Mouse (Mus musculus): ENCODE measurements at regions not wholly inside any gene's neighbourhood (a gene's known extent, or its start where the extent isn't known, plus 50 kb on each side); places are given as distances from the start of the nearest gene placed in this dataset.
A peak's percentile ranks its signal among the peaks of the same experiment; 100 is the strongest.

DNA sequence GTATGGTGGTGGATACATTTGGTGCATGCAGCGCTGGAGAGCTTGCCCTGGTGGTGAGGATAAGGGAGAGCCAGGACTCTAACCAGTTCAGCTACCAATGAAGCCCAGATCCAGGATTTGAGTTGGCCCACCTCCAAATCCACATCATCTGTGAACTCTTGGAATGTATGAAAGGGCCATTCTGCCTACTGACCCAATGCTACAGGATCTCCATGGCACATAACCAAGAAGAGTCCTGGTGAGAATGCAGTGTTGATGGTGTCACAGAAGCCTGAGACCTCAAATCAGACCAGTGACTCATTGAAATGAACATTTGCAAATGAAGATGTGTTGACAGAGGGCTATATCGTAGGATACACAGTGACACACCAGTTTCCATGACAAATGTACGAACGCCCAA is 121.0 kb upstream of the Slitrk5 start:
- WGBS, result 88% methylated on average over 4 of the region's 4 CpGs
- ATAC-seq, result no peak
- no peaks in the 10 kb centered on the region for H3K4me1 ChIP-seq (replicated peaks; ENCODE audit: control insufficient read depth, insufficient read depth, low read length)
- H3K9me3 ChIP-seq (ENCODE audit: control insufficient read depth, low read length), result no peaks in the 10 kb centered on the region
- H3K4me2 ChIP-seq (ENCODE audit: low read length), result no peak overlapping the region
- H3K4me3 ChIP-seq (replicated peaks; ENCODE audit: low read length), result no peak overlapping the region
- H3K27ac ChIP-seq (ENCODE audit: low read length), result no peak overlapping the region
- no peaks in the 10 kb centered on the region for H3K36me3 ChIP-seq (ENCODE audit: control insufficient read depth, insufficient read depth)
- no peaks in the 10 kb centered on the region for H3K27me3 ChIP-seq (replicated peaks; ENCODE audit: control insufficient read depth, insufficient read depth, low read length)
- H3K9ac ChIP-seq (replicated peaks; ENCODE audit: low read depth, low read length), result no peak overlapping the region

DNA sequence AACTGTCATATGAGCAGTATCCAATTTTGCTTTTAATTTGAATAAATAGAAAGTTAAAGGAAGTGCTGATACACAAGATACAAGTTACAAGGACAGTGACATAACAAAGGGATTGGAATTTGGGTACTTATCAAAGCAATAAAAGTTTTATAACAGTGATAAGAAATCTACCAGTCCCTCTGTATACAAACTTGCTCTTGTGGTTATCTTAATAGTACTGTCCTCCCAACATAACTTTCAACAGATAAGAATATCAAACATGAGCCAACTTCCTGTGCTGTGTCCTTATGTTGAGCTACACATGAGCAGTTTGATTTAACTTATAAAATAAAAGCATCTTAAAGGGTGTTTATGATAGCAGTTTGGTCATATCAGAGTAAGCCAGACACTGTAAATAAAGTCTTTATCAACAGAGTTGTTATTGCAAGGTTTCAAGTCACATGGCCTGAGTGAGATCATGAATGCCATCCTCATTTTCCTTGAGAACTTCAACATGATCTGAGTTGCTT is 105.5 kb upstream of the Slitrk5 start:
- H3K27me3 ChIP-seq (replicated peaks; ENCODE audit: control insufficient read depth, insufficient read depth, low read length), result no peaks in the 10 kb centered on the region
- H3K4me2 ChIP-seq (ENCODE audit: low read length), result no peak overlapping the region
- H3K36me3 ChIP-seq (ENCODE audit: control insufficient read depth, insufficient read depth), result no peaks in the 10 kb centered on the region
- H3K9me3 ChIP-seq (ENCODE audit: control insufficient read depth, low read length), result no peaks in the 10 kb centered on the region
- no peaks in the 10 kb centered on the region for H3K4me1 ChIP-seq (replicated peaks; ENCODE audit: control insufficient read depth, insufficient read depth, low read length)
- no peak for ATAC-seq
- H3K4me3 ChIP-seq (replicated peaks; ENCODE audit: low read length), result no peak overlapping the region
- H3K9ac ChIP-seq (replicated peaks; ENCODE audit: low read depth, low read length), result no peak overlapping the region
- no peak overlapping the region for H3K27ac ChIP-seq (ENCODE audit: low read length)

DNA sequence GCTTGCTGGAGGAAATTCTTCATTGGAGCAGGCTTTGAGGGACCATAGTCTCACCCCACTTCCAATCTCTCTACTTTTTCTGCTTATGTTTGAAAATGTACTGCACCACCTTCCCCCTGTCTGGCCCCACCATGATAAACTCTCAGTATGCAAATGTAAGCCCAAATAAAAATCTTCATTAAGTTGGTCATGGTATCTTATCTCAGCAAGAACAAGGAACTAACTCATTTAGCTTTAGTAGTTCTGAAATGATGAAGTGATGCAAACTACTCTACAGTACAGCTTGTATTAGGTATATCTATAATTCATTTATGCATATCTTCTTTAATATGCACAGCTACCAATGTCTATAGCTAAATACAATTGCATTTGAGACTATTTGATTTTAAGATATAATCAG is 97.4 kb upstream of the Slitrk5 start:
- Histone ChIP-seq H3K36me3 (ENCODE audit: control insufficient read depth, insufficient read depth) (no peaks in the 10 kb centered on the region), H3K9ac (replicated peaks; ENCODE audit: low read depth, low read length) (no peak overlapping the region), H3K4me1 (replicated peaks; ENCODE audit: control insufficient read depth, insufficient read depth, low read length) (no peaks in the 10 kb centered on the region), H3K27ac (ENCODE audit: low read length) (no peak overlapping the region), H3K27me3 (replicated peaks; ENCODE audit: control insufficient read depth, insufficient read depth, low read length) (no peaks in the 10 kb centered on the region), H3K9me3 (ENCODE audit: control insufficient read depth, low read length) (no peaks in the 10 kb centered on the region), H3K4me3 (replicated peaks; ENCODE audit: low read length) (no peak overlapping the region), H3K4me2 (ENCODE audit: low read length) (no peak overlapping the region)
- ATAC-seq, result no peak

- Histone ChIP-seq H3K27ac (ENCODE audit: low read length) (no peak overlapping the region), H3K4me1 (replicated peaks; ENCODE audit: control insufficient read depth, insufficient read depth, low read length) (no peaks in the 10 kb centered on the region), H3K9ac (replicated peaks; ENCODE audit: low read depth, low read length) (no peak overlapping the region), H3K9me3 (ENCODE audit: control insufficient read depth, low read length) (no peaks in the 10 kb centered on the region), H3K36me3 (ENCODE audit: control insufficient read depth, insufficient read depth) (no peaks in the 10 kb centered on the region), H3K4me2 (ENCODE audit: low read length) (no peak overlapping the region), H3K27me3 (replicated peaks; ENCODE audit: control insufficient read depth, insufficient read depth, low read length) (no peaks in the 10 kb centered on the region), H3K4me3 (replicated peaks; ENCODE audit: low read length) (no peak overlapping the region)
- WGBS, result 75% methylated on average over 6 of the region's 6 CpGs
- 0 out of 2 replicates have a peak, but pooled peaks have one; percentile 31 for ATAC-seq
Observed at GRCm38 (mm10) chr14:111583076-111583475, 91.8 kb upstream of the Slitrk5 start.

- H3K9me3 ChIP-seq (ENCODE audit: control insufficient read depth, low read length), result no peaks in the 10 kb centered on the region
- no peak for ATAC-seq
- no peaks in the 10 kb centered on the region for H3K36me3 ChIP-seq (ENCODE audit: control insufficient read depth, insufficient read depth)
- H3K4me1 ChIP-seq (replicated peaks; ENCODE audit: control insufficient read depth, insufficient read depth, low read length), result no peaks in the 10 kb centered on the region
- H3K9ac ChIP-seq (replicated peaks; ENCODE audit: low read depth, low read length), result no peak overlapping the region
- WGBS, result 27% methylated on average over 1 of the region's 1 CpGs
- no peaks in the 10 kb centered on the region for H3K27me3 ChIP-seq (replicated peaks; ENCODE audit: control insufficient read depth, insufficient read depth, low read length)
- H3K4me3 ChIP-seq (replicated peaks; ENCODE audit: low read length), result no peak overlapping the region
- H3K27ac ChIP-seq (ENCODE audit: low read length), result no peak overlapping the region
- H3K4me2 ChIP-seq (ENCODE audit: low read length), result no peak overlapping the region
Observed at GRCm38 (mm10) chr14:111616824-111617223, 58.1 kb upstream of the Slitrk5 start.

DNA sequence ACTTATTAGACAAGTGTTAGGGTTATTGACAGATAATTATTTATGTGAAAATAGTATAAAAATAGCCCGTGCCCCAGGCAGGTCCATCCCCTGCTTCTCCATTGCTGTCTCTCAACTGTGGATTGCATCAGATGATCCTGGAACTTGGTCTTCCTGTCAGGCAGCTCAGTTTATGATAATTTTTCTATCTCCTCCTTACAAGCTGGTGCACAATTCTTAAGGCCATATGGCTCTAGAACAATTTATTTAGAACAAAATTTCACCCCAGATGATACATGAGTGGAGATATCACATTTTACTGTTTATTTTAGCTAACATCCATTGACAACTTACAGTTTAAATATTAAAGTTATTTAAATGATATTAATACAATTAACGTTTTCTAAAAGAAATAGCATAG is 54.1 kb upstream of the Slitrk5 start:
- H3K4me3 ChIP-seq (replicated peaks; ENCODE audit: low read length), result no peak overlapping the region
- H3K27ac ChIP-seq (ENCODE audit: low read length), result no peak overlapping the region
- ATAC-seq, result no peak
- no peaks in the 10 kb centered on the region for H3K36me3 ChIP-seq (ENCODE audit: control insufficient read depth, insufficient read depth)
- no peak overlapping the region for H3K9ac ChIP-seq (replicated peaks; ENCODE audit: low read depth, low read length)
- H3K4me1 ChIP-seq (replicated peaks; ENCODE audit: control insufficient read depth, insufficient read depth, low read length), result no peaks in the 10 kb centered on the region
- H3K9me3 ChIP-seq (ENCODE audit: control insufficient read depth, low read length), result no peaks in the 10 kb centered on the region
- H3K4me2 ChIP-seq (ENCODE audit: low read length), result no peak overlapping the region
- no peaks in the 10 kb centered on the region for H3K27me3 ChIP-seq (replicated peaks; ENCODE audit: control insufficient read depth, insufficient read depth, low read length)
- WGBS, result 76% methylated on average over 2 of the region's 2 CpGs

All from forebrain, embryonic 16.5 days (tissue).